Mouse (Mus musculus): ENCODE measurements around the gene Gopc. TPM values are rescaled to one million over a fixed set of nuclear protein-coding genes. Genes with fewer than 3 reads are reported as not detected.

The Gopc gene
- polyA plus RNA-seq (2015; fragmentation: Nextera tagmentation; extraction: Ambion mirVana), result 5.0 and 5.6 TPM in 2 replicates

DNA sequence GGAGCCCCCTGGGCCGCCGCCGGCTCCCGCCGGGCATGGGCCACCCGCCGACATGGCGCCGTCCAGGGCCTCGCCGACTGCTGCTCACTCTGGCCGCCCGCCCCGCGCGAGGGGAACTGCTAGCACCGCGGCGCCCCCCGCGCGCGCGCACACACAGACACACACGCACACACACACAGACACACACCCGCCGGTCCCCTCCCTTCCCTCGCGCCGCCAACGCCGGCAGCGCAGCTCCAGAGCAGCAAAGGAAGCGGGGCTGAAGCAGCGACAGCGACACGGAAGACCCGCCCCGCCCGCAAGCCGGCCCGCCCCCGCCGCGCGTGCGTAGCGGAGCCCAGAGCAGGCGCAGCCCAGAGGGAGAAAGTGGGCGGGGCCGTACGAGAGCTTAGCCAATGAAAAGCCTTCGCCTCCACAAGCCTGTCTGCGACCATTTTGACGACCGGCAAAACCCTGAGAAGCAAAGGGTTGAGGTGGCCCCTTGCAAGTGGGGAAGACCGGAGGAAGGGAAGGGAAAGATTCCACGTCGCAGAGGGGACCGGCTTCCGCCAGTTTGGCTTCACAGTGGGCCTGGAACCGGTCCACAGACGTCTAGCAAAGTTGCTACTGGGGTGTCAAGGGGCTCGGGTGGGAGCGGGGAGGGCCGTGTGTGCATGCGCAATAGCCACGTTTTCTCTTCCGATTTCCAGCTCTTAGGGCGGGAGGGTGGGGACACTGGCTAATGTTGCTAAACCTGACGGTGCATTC, at the start of gene Gopc:
Gopc (minus strand) TSS at position 280 of the 747 bp plus-strand sequence.
- under 1% methylated on average over 61 of the region's 71 CpGs for WGBS (ENCODE audit: insufficient replicate concordance)
- peak within 1 kb of the TSS; percentile 88 for H3K4me3 ChIP-seq (replicated peaks)
- H3K9ac ChIP-seq, result peak within 1 kb of the TSS; percentile 89
- peak within 1 kb of the TSS; percentile 93 for H3K27ac ChIP-seq (replicated peaks)
- H3K9me3 ChIP-seq (replicated peaks), result no peaks in the 10 kb centered on the region
- H3K36me3 ChIP-seq (replicated peaks), result no peaks in the 10 kb centered on the region
- ATAC-seq (ENCODE audit: insufficient read depth), result peak; percentile 96
- peak within 1 kb of the TSS; percentile 93 for H3K4me2 ChIP-seq
- no peaks in the 10 kb centered on the region for H3K27me3 ChIP-seq
- H3K4me1 ChIP-seq (replicated peaks), result peaks cover 31% of the 10 kb centered on the region

DNA sequence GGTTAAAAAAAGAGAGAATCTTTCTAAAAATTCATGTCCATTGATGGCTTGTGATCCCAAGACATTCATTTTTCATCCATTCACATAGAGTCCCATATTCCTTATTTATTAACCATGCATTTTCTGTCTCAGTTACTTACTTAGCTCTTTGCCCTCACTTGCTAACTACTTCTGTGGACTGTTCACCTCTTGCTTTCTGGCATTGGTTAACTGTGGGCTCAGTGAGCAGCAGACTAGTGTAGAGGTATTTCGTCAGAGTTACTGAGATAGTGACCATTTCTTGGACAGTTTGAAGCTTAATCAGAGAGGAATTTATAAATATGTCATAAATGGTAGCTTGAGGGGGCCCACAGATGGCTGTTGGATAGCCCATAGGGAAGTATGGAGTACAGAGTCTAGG, 49.0 kb upstream of the Gopc start:
- peaks cover 35% of the 10 kb centered on the region for H3K36me3 ChIP-seq (replicated peaks)
- H3K4me3 ChIP-seq (replicated peaks), result no peak overlapping the region
- H3K9ac ChIP-seq, result no peak overlapping the region
- H3K27me3 ChIP-seq, result no peaks in the 10 kb centered on the region
- H3K4me1 ChIP-seq (replicated peaks), result no peaks in the 10 kb centered on the region
- ATAC-seq (ENCODE audit: insufficient read depth), result no peak
- H3K27ac ChIP-seq (replicated peaks), result no peak overlapping the region
- WGBS (ENCODE audit: insufficient replicate concordance), result 57% methylated on average over 1 of the region's 1 CpGs
- no peak overlapping the region for H3K4me2 ChIP-seq
- H3K9me3 ChIP-seq (replicated peaks), result no peaks in the 10 kb centered on the region

DNA sequence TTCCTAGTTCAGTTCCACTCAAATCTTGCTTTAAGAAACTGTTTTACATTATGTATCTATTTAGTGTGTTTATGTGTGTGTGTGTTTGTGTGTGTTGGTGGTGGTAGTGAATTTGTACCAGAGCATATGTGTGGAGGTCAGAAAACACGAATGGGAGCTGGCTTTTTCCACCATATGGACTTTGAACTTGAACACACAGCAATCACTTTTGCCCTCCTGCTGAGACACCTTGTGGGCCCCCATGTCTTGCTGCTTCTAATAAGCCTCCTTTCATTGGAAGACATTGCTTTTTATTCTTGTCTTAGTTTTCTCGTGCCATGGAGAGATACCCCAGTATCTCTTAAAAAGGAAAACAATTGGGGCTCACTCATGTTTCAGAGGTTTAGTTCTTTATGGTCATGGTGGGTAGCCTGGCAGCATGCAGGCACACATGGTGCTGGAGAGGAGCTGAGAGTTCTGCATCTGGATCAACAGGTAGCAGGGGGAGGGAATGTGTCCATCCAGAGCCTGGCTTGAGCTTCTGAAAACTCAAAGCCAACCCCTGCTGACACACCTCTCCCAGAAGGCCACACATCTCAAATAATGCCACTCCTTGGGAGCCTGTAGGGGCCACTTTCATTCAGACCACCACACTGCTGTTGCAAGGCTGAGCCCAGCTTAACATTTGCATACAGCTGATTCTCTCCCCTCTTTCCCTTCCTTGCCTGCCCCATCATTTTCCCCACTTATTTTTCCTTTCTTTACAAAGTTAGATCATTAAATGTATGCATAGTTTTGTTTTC, 45.9 kb upstream of the Gopc start:
- Histone ChIP-seq H3K9ac (no peak overlapping the region), H3K27me3 (no peaks in the 10 kb centered on the region), H3K4me2 (no peak overlapping the region), H3K4me3 (replicated peaks) (no peak overlapping the region), H3K27ac (replicated peaks) (no peak overlapping the region), H3K9me3 (replicated peaks) (no peaks in the 10 kb centered on the region), H3K36me3 (replicated peaks) (peaks cover 18% of the 10 kb centered on the region), H3K4me1 (replicated peaks) (peaks cover 5% of the 10 kb centered on the region; the same call in 1 of the 2 replicates)
- WGBS (ENCODE audit: insufficient replicate concordance), result 63% methylated on average over 2 of the region's 2 CpGs
- no peak for ATAC-seq (ENCODE audit: insufficient read depth)

DNA sequence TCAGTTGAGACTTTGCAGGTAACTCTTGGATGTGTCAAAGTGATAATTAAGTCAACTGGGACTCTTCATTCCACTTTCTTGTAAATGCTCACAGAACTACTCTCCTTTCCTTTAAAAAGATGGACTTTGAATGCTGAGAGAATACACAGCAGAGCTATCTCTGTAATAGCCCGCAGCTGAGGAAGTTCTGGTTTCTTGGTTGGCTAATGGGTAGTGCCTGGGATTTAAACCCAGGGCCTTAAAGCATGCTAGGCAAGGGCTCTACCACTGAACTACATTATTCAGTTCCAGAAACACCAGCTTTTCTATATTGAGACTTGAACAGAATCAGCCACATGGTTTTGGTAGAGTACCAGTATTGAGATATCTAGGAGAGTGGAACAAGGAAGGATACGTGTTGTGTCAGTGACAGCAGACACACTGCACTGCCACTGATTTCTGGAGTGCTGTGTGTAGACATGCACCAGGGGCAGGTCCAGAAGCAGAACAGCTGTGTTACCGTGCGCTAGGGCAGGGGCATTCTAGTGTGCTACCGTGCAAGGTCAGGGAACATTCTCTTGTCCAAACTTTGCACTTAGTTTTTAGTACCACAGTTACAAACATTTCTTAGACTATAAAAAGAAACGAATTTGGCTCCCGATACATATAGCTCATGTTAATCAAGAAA, 44.5 kb upstream of the Gopc start:
- Histone ChIP-seq H3K9ac (no peak overlapping the region), H3K4me1 (replicated peaks) (peaks cover 6% of the 10 kb centered on the region; the same call in 1 of the 2 replicates), H3K4me3 (replicated peaks) (no peak overlapping the region), H3K9me3 (replicated peaks) (no peaks in the 10 kb centered on the region), H3K4me2 (no peak overlapping the region), H3K27ac (replicated peaks) (no peak overlapping the region), H3K36me3 (replicated peaks) (peaks cover 17% of the 10 kb centered on the region), H3K27me3 (no peaks in the 10 kb centered on the region)
- no peak for ATAC-seq (ENCODE audit: insufficient read depth)
- 72% methylated on average over 7 of the region's 7 CpGs for WGBS (ENCODE audit: insufficient replicate concordance)

DNA sequence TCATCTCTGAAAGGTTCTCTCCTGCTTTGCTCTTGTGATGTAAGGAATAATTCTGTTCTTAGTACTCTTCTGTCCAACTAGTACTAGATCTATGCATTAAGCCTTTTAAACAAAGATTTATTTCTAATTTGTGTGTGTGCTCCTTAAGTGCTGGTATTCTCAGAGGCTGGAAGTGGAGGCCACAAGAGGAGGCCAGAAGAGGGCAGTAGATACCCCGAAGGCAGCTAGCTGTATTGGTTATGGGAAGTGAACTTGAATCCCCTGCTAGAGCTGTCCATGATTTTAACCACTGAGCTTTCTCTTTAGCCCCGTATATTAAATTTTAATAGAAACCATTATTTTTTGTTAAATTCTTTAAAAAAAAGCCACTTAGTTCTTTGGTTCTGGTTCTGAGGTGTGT, 41.2 kb upstream of the Gopc start:
- Histone ChIP-seq H3K27ac (replicated peaks) (no peak overlapping the region), H3K27me3 (no peaks in the 10 kb centered on the region), H3K9ac (no peak overlapping the region), H3K4me3 (replicated peaks) (no peak overlapping the region), H3K4me2 (no peak overlapping the region), H3K4me1 (replicated peaks) (peaks cover 28% of the 10 kb centered on the region), H3K9me3 (replicated peaks) (no peaks in the 10 kb centered on the region), H3K36me3 (replicated peaks) (no peaks in the 10 kb centered on the region)
- ATAC-seq (ENCODE audit: insufficient read depth), result no peak
- WGBS (ENCODE audit: insufficient replicate concordance), result 55% methylated on average over 2 of the region's 2 CpGs

DNA sequence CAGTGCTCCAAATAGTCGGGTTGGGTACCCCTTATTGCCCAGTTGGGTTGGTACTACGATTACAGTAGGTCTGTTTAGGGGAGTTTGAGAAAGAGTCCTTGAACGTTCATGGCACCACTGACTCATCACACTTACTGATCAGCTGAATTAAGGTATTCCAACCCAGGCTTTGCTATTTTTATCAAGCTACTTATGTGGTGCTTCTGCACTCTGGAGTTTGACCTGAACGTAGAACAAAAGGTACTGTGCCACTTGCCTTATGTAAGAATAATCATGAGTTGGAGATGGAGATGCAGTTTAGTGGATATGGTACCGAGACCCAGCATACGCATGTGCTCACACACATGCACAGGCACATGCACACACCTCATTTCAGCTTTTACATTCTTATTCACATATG, 39.8 kb upstream of the Gopc start:
- WGBS (ENCODE audit: insufficient replicate concordance), result 73% methylated on average over 6 of the region's 6 CpGs
- Histone ChIP-seq H3K27me3 (no peaks in the 10 kb centered on the region), H3K27ac (replicated peaks) (no peak overlapping the region), H3K36me3 (replicated peaks) (no peaks in the 10 kb centered on the region), H3K4me3 (replicated peaks) (no peak overlapping the region), H3K4me2 (no peak overlapping the region), H3K9ac (no peak overlapping the region), H3K4me1 (replicated peaks) (peaks cover 35% of the 10 kb centered on the region), H3K9me3 (replicated peaks) (no peaks in the 10 kb centered on the region)
- ATAC-seq (ENCODE audit: insufficient read depth), result no peak

DNA sequence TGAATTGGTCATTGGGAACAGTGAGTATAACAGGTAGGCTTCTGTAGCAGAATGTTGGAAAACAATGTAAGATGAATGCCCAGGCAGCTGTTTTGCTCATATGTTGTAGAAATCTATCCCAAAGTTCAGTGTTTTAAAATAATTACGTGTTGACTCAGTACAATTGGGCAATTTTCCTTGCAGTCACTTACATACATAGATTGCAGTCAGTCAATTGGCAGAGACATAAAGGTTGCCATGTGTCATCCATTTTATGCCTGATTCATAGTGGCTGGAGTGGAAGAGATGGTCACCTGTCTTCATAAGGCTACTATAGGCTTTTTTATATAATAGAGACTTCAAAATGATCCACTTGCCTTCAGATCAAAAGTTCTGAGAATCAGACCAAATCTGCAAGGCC, 38.6 kb upstream of the Gopc start:
- no peaks in the 10 kb centered on the region for H3K9me3 ChIP-seq (replicated peaks)
- H3K36me3 ChIP-seq (replicated peaks), result no peaks in the 10 kb centered on the region
- H3K4me1 ChIP-seq (replicated peaks), result peaks cover 39% of the 10 kb centered on the region
- no peak for ATAC-seq (ENCODE audit: insufficient read depth)
- 70% methylated on average over 1 of the region's 1 CpGs for WGBS (ENCODE audit: insufficient replicate concordance)
- H3K4me3 ChIP-seq (replicated peaks), result no peak overlapping the region
- no peak overlapping the region for H3K4me2 ChIP-seq
- H3K27ac ChIP-seq (replicated peaks), result no peak overlapping the region
- H3K27me3 ChIP-seq, result no peaks in the 10 kb centered on the region
- no peak overlapping the region for H3K9ac ChIP-seq

DNA sequence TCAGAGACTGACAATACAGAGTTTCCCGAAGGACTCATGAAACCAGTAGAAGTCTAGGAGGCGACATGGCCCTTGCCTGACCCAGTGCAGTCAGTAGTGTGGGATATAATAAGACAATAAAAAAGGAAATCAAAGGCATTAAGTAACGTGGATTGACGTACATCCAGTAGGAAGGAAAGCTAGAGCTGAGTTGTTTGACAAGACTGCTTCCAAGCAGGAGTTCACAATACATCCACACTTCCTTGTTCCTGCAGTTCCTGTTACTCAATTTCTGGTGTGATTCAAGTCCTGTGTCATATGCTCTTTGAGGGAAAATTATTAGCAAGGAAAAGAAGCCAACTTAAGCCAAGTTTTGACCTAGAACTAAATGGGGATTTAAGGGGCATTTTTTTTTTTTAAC, 37.5 kb upstream of the Gopc start:
- peak overlapping the region; percentile 97 for H3K4me3 ChIP-seq (replicated peaks)
- no peaks in the 10 kb centered on the region for H3K27me3 ChIP-seq
- peak overlapping the region; percentile 91 for H3K4me2 ChIP-seq
- H3K4me1 ChIP-seq (replicated peaks), result peaks cover 39% of the 10 kb centered on the region
- H3K36me3 ChIP-seq (replicated peaks), result no peaks in the 10 kb centered on the region
- no peak for ATAC-seq (ENCODE audit: insufficient read depth)
- no peaks in the 10 kb centered on the region for H3K9me3 ChIP-seq (replicated peaks)
- H3K27ac ChIP-seq (replicated peaks), result no peak overlapping the region
- 63% methylated on average over 4 of the region's 4 CpGs for WGBS (ENCODE audit: insufficient replicate concordance)
- no peak overlapping the region for H3K9ac ChIP-seq

DNA sequence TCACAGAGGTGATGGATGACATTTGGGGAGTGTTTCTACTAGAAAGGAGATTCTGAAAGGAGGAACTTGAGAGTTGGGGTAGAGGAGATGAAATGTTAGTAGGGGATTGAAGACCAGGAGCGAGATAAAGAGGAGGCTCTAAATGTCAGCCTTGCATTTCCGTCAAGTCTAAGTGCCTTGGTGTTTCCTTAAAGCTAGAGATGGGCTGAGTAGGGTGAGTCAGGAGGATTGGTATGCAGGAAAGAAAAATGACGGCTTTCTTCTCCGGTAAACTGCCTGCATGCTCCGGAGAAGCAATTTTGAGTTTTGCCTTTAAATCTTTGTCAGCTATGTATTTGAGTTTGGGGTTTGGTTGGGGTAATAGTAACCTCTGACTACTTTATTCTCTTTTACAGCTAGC, 37.0 kb upstream of the Gopc start:
- Histone ChIP-seq H3K9ac (0 out of 2 replicates have a peak overlapping the region, but pooled peaks have one; percentile 84), H3K4me1 (replicated peaks) (peaks cover 39% of the 10 kb centered on the region), H3K4me2 (peak overlapping the region; percentile 91), H3K36me3 (replicated peaks) (no peaks in the 10 kb centered on the region), H3K27ac (replicated peaks) (no peak overlapping the region), H3K27me3 (no peaks in the 10 kb centered on the region), H3K4me3 (replicated peaks) (peak overlapping the region; percentile 97), H3K9me3 (replicated peaks) (no peaks in the 10 kb centered on the region)
- ATAC-seq (ENCODE audit: insufficient read depth), result no peak
- 28% methylated on average over 5 of the region's 5 CpGs for WGBS (ENCODE audit: insufficient replicate concordance)

DNA sequence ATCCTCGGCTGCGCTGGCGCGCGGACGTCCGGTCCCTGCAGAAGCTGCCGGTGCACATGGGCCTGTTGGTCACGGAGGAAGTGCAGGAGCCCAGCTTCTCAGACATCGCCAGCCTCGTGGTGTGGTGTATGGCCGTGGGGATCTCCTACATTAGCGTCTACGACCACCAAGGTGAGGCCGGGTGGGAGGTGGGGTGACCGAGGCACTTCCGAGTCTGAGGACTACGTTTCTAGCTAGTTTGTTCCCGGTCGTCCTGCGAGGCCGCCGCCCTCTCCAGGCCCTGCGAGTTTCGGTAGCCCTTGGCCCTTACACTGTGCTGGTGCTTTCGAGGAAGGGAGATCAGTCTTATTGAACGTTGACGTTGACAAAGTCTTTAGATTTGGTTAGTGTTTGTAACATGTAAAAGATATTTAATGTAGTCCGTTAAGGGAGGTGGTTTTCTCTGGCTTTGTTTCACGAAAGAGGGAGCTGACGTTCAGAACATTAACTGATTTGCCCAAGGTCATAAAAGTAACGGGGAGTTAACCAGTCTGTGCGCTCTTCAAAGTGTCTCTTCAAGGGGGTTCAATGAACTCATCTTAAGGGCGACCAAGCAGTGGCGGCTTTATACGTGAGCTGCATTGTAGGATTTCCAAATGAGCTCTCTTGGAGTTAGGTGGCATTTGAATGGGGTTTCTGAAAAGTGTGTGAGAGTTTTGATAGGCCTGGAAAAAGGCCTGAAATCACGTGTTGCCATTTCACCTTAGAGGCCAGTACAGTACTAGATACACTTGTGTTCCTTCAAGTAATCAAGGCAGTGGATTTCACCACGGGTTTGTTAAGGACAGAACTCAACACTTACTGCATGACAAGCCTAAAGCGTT, 36.3 kb upstream of the Gopc start:
- no peaks in the 10 kb centered on the region for H3K36me3 ChIP-seq (replicated peaks)
- ATAC-seq (ENCODE audit: insufficient read depth), result peak; percentile 13
- peak overlapping the region; percentile 97 for H3K4me3 ChIP-seq (replicated peaks)
- H3K9me3 ChIP-seq (replicated peaks), result no peaks in the 10 kb centered on the region
- peak overlapping the region; percentile 91 for H3K4me2 ChIP-seq
- H3K9ac ChIP-seq, result peak overlapping the region; percentile 84
- peaks cover 37% of the 10 kb centered on the region for H3K4me1 ChIP-seq (replicated peaks)
- 2% methylated on average over 39 of the region's 39 CpGs for WGBS (ENCODE audit: insufficient replicate concordance)
- H3K27ac ChIP-seq (replicated peaks), result peak overlapping the region; percentile 80
- no peaks in the 10 kb centered on the region for H3K27me3 ChIP-seq

All from liver, embryonic 15.5 days (tissue).